Mouse (Mus musculus) embryonic facial prominence, embryonic 11.5 days (tissue): ENCODE measurements around the gene Gm10310. TPM values are rescaled to one million over a fixed set of nuclear protein-coding genes. Genes with fewer than 3 reads are reported as not detected.
"Not testable (repeated sequence)": the region's sequence is repeated elsewhere in the genome, so short reads cannot be mapped to it uniquely, and the experiment has no call there.

ENCODE experiments used
- ATAC-seq: fragments of 200-750 bp; cut with Nextera tagmentation; replicated peaks from 2 replicates; pipeline ENCODE4 v1.8.0; 2017; ENCODE audit warnings: low read depth; ENCODE audit not compliant: insufficient number of reproducible peaks, low FRiP score, low TSS enrichment
- DNase-seq: peaks from one replicate; pipeline ENCODE4 v3.0.0-alpha.2; 2015; ENCODE audit warnings: low spot score
- H3K27ac ChIP-seq: fragments of 300-500 bp; sonication (generic); replicated peaks from 2 replicates; pipeline ENCODE4 v1.5.1; 2014; ENCODE audit warnings: mild to moderate bottlenecking, low read depth, low read length, control low read depth
- H3K27me3 ChIP-seq: fragments of 300-500 bp; sonication (generic); 2 replicates; pipeline ENCODE4 v1.6.1; 2014; ENCODE audit warnings: mild to moderate bottlenecking, low read length, moderate library complexity, mixed read lengths; ENCODE audit not compliant: control insufficient read depth, insufficient read depth
- H3K36me3 ChIP-seq: fragments of 300-500 bp; sonication (generic); replicated peaks from 2 replicates; pipeline ENCODE4 v1.6.1; 2014; ENCODE audit warnings: low read depth, mild to moderate bottlenecking, low read length, moderate library complexity, mixed read lengths; ENCODE audit not compliant: control insufficient read depth, insufficient read depth
- H3K4me1 ChIP-seq: fragments of 300-500 bp; sonication (generic); 2 replicates; pipeline ENCODE4 v1.6.1; 2014; ENCODE audit warnings: low read length, mixed read lengths; ENCODE audit not compliant: control insufficient read depth, insufficient read depth
- H3K4me2 ChIP-seq: fragments of 300-500 bp; sonication (generic); 2 replicates; pipeline ENCODE4 v1.6.1; 2014; ENCODE audit warnings: low read depth, mild to moderate bottlenecking, control low read depth, low read length, moderate library complexity
- H3K4me3 ChIP-seq: fragments of 300-500 bp; sonication (generic); 2 replicates; pipeline ENCODE4 v1.5.1; 2014; ENCODE audit warnings: low read depth, low read length, control low read depth
- H3K9ac ChIP-seq: fragments of 300-500 bp; sonication (generic); replicated peaks from 2 replicates; pipeline ENCODE4 v1.6.1; 2014; ENCODE audit warnings: mild to moderate bottlenecking, control low read depth, low read length
- H3K9me3 ChIP-seq: fragments of 300-500 bp; sonication (generic); replicated peaks from 2 replicates; pipeline ENCODE4 v1.6.1; 2016; ENCODE audit warnings: mild to moderate bottlenecking, low read length, inconsistent platforms, mixed read lengths; ENCODE audit not compliant: control insufficient read depth
- WGBS: fragments of 180-500 bp; shearing (Covaris S2); extraction: QIAGEN DNeasy Blood & Tissue Kit; methylation state at CpG from one replicate; pipeline ENCODE4 v1.1.7; 2014; 5-methylcytosine and 5-hydroxymethylcytosine counted together
- polyA plus RNA-seq: library from polyadenylated mRNA; unstranded; fragments of >200 nt; fragmentation: Nextera tagmentation; extraction: Ambion mirVana; gene quantifications from 2 replicates; pipeline ENCODE4 v1.2.1, GENCODE M21; 2014

Gene Gm10310
- polyA plus RNA-seq, result not detected in 2 replicates

GRCm38 (mm10) chr10:129984962-129985361 is at the start of gene Gm10310:
Gene Gm10310, minus strand, starts transcription at chr10:129985062.
- H3K27me3 ChIP-seq, H3K4me3 ChIP-seq, H3K9ac ChIP-seq, H3K9me3 ChIP-seq, H3K27ac ChIP-seq, H3K4me1 ChIP-seq, DNase-seq, H3K4me2 ChIP-seq, ATAC-seq, H3K36me3 ChIP-seq: not testable (repeated sequence)
- WGBS, result no CpG with 5 or more reads among the region's 1 CpGs

GRCm38 (mm10) chr10:130030048-130030447 is 45.2 kb upstream of the Gm10310 start, which contains the start of gene Olfr821:
Gene Olfr821, plus strand, starts transcription at chr10:130030348.
- ATAC-seq, result no peak
- no peaks in the 10 kb centered on the region for H3K9me3 ChIP-seq

DNA sequence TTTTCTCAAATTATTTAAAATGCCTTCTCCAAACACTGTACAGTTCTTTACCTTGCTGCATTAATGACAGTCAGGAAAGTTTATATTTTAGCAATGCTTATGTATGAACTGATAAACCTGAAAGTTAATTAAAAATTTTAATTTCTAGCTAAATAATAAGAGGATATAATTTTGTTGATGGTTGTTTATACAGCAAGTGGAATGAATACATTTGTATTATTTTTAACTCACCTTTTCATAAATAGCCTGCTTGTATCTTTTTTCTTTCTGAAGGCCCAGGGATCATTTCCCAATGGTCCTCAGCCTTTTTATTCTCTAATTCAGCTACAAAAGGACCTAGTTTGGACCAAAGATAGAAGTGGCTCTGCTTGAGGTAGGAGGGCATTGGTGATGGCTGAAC is 27.5 kb upstream of the Gm10310 start, which contains the start of gene Olfr820:
Olfr820 (plus strand) TSS at position 301 of the 400 bp plus-strand sequence.
- no peak within 1 kb of the TSS for H3K27ac ChIP-seq
- no peaks in the 10 kb centered on the region for H3K9me3 ChIP-seq
- H3K9ac ChIP-seq, result no peak within 1 kb of the TSS
- no peaks in the 10 kb centered on the region for H3K4me1 ChIP-seq
- no peak for DNase-seq
- no peaks in the 10 kb centered on the region for H3K27me3 ChIP-seq
- no peak within 1 kb of the TSS for H3K4me2 ChIP-seq
- no peak for ATAC-seq
- no peaks in the 10 kb centered on the region for H3K36me3 ChIP-seq
- no peak within 1 kb of the TSS for H3K4me3 ChIP-seq

More at GRCm38 (mm10) chr10:130030048-130030447, 45.2 kb upstream of the Gm10310 start, which contains the start of gene Olfr821:
- no peak within 1 kb of the TSS for H3K4me2 ChIP-seq
- no peaks in the 10 kb centered on the region for H3K36me3 ChIP-seq
- H3K27ac ChIP-seq, result no peak within 1 kb of the TSS
- no peak within 1 kb of the TSS for H3K9ac ChIP-seq
- H3K4me3 ChIP-seq, result no peak within 1 kb of the TSS
- DNase-seq, result no peak
- H3K27me3 ChIP-seq, result no peaks in the 10 kb centered on the region
- no peaks in the 10 kb centered on the region for H3K4me1 ChIP-seq

DNA sequence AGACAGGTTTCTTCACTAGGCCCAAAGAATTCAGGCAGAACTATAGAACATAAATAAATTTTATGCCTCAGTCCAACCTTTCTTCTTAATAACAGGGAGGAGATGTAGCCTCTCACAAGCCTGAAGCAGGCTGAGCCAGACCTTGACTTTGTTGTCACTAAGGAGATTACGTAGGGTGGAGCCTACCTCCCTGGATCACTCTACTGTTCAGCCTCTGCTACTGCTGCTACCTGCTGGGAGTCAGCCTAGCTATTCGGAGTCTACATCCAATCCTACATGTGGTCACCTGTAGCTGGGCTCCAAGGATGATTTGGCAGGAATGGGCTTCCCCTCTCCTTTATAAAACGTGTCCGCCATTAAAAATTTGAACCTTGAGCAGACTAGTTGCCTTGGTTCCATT is 20.5 kb upstream of the Gm10310 start:
- H3K4me1 ChIP-seq, H3K27me3 ChIP-seq, H3K4me2 ChIP-seq, H3K9ac ChIP-seq, H3K9me3 ChIP-seq, H3K27ac ChIP-seq, H3K36me3 ChIP-seq, DNase-seq, H3K4me3 ChIP-seq, ATAC-seq: not testable (repeated sequence)
- WGBS, result 69% methylated on average over 4 of the region's 4 CpGs

- H3K27ac ChIP-seq, H3K4me1 ChIP-seq, H3K27me3 ChIP-seq, H3K9me3 ChIP-seq, H3K4me3 ChIP-seq, H3K36me3 ChIP-seq, H3K4me2 ChIP-seq, H3K9ac ChIP-seq, DNase-seq, ATAC-seq: not testable (repeated sequence)
- 87% methylated on average over 4 of the region's 4 CpGs for WGBS
Observed at GRCm38 (mm10) chr10:130004104-130004503, 19.2 kb upstream of the Gm10310 start.

GRCm38 (mm10) chr10:129981867-129982266 is 3.0 kb downstream of the Gm10310 start:
- not testable (repeated sequence) for H3K9me3 ChIP-seq, H3K4me3 ChIP-seq, H3K4me1 ChIP-seq, H3K4me2 ChIP-seq, H3K9ac ChIP-seq, H3K27ac ChIP-seq, DNase-seq, H3K36me3 ChIP-seq, ATAC-seq, H3K27me3 ChIP-seq
- WGBS, result no CpG with 5 or more reads among the region's 3 CpGs

DNA sequence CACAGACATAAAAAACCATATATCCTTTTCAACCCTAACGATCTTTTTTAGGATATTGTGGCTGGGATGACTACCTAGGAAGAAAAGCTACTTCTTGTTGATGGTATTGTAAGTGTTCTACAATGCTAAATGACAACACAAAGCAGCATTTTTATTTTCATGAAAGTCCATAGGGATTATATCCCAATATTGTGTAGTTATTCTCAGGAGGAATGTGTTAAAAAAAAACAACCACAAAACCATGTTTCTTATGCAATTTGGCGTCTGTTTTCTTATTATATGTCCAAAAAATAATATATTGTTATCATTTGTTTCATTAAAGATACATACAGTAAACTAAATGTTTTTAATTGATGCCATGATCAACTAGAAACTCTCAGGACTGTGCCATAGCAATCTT is 8.8 kb downstream of the Gm10310 start, which contains the start of gene Olfr247:
Olfr247 (minus strand) TSS at position 101 of the 400 bp plus-strand sequence.
- H3K36me3 ChIP-seq, H3K4me1 ChIP-seq, H3K4me3 ChIP-seq, H3K9ac ChIP-seq, ATAC-seq, DNase-seq, H3K27me3 ChIP-seq, H3K27ac ChIP-seq, H3K4me2 ChIP-seq, H3K9me3 ChIP-seq: not testable (repeated sequence)
- no CpG with 5 or more reads among the region's 2 CpGs for WGBS

GRCm38 (mm10) chr10:129972994-129973393 is 11.9 kb downstream of the Gm10310 start:
- not testable (repeated sequence) for H3K4me3 ChIP-seq, H3K27ac ChIP-seq, H3K36me3 ChIP-seq, H3K4me1 ChIP-seq, ATAC-seq, H3K9me3 ChIP-seq, H3K9ac ChIP-seq, DNase-seq, H3K4me2 ChIP-seq, H3K27me3 ChIP-seq
- WGBS, result no CpG with 5 or more reads among the region's 3 CpGs
